Mouse (Mus musculus): Measurements from ENCODE around the gene Map4k4. TPM values are rescaled to one million over a fixed set of nuclear protein-coding genes. Genes with fewer than 3 reads are reported as not detected.

Gene Map4k4
- polyA plus RNA-seq, 1 experiment from 2014 or later, result 14.4 TPM

- DNase-seq (ENCODE audit: low spot score), result no peak
- no peaks in the 10 kb centered on the region for H3K9me3 ChIP-seq (replicated peaks; ENCODE audit: low read length)
- WGBS, result 66% methylated on average over 7 of the region's 7 CpGs
- no peak overlapping the region for H3K27ac ChIP-seq
- H3K4me2 ChIP-seq (ENCODE audit: low read length), result no peak overlapping the region
- no peak for ATAC-seq (replicated peaks; ENCODE audit: low FRiP score, low read depth)
- H3K36me3 ChIP-seq (ENCODE audit: insufficient read depth, low read length), result no peaks in the 10 kb centered on the region
- no peak overlapping the region for H3K4me3 ChIP-seq (replicated peaks; ENCODE audit: low read depth, low read length)
- no peak overlapping the region for H3K9ac ChIP-seq (ENCODE audit: low read depth, low read length)
- TF ChIP-seq CTCF (IDR thresholded peaks at IDR 0.05; ENCODE audit: low read depth), result no peak
- no peaks in the 10 kb centered on the region for H3K27me3 ChIP-seq (ENCODE audit: insufficient read depth, low read length)
- peaks cover 41% of the 10 kb centered on the region for H3K4me1 ChIP-seq (replicated peaks; ENCODE audit: insufficient read depth, low read length)
Observed at GRCm38 (mm10) chr1:39931055-39931454, 30.3 kb downstream of the Map4k4 start.

GRCm38 (mm10) chr1:39932216-39932739 lies 31.6 kb downstream of the Map4k4 start:
- DNase-seq (ENCODE audit: low spot score), result no peak
- Histone ChIP-seq H3K27me3 (ENCODE audit: insufficient read depth, low read length) (no peaks in the 10 kb centered on the region), H3K9me3 (replicated peaks; ENCODE audit: low read length) (no peaks in the 10 kb centered on the region), H3K4me2 (ENCODE audit: low read length) (no peak overlapping the region), H3K27ac (no peak overlapping the region), H3K9ac (ENCODE audit: low read depth, low read length) (no peak overlapping the region), H3K4me3 (replicated peaks; ENCODE audit: low read depth, low read length) (no peak overlapping the region), H3K4me1 (replicated peaks; ENCODE audit: insufficient read depth, low read length) (peaks cover 41% of the 10 kb centered on the region), H3K36me3 (ENCODE audit: insufficient read depth, low read length) (no peaks in the 10 kb centered on the region)
- TF ChIP-seq CTCF (IDR thresholded peaks at IDR 0.05; ENCODE audit: low read depth), result no peak
- ATAC-seq (replicated peaks; ENCODE audit: low FRiP score, low read depth), result no peak
- WGBS, result 52% methylated on average over 9 of the region's 9 CpGs

GRCm38 (mm10) chr1:39932922-39933321 lies 32.2 kb downstream of the Map4k4 start:
- Histone ChIP-seq H3K4me3 (replicated peaks; ENCODE audit: low read depth, low read length) (no peak overlapping the region), H3K27me3 (ENCODE audit: insufficient read depth, low read length) (no peaks in the 10 kb centered on the region), H3K27ac (no peak overlapping the region), H3K36me3 (ENCODE audit: insufficient read depth, low read length) (no peaks in the 10 kb centered on the region), H3K9me3 (replicated peaks; ENCODE audit: low read length) (no peaks in the 10 kb centered on the region), H3K9ac (ENCODE audit: low read depth, low read length) (no peak overlapping the region), H3K4me2 (ENCODE audit: low read length) (no peak overlapping the region), H3K4me1 (replicated peaks; ENCODE audit: insufficient read depth, low read length) (peaks cover 41% of the 10 kb centered on the region)
- 52% methylated on average over 10 of the region's 10 CpGs for WGBS
- peak; percentile 33 for DNase-seq (ENCODE audit: low spot score)
- TF ChIP-seq CTCF (IDR thresholded peaks at IDR 0.05; ENCODE audit: low read depth), result no peak
- ATAC-seq (replicated peaks; ENCODE audit: low FRiP score, low read depth), result no peak

- DNase-seq (ENCODE audit: low spot score) (peak; percentile 35), ATAC-seq (replicated peaks; ENCODE audit: low FRiP score, low read depth) (no peak)
- Histone ChIP-seq H3K4me1 (replicated peaks; ENCODE audit: insufficient read depth, low read length) (peaks cover 28% of the 10 kb centered on the region), H3K36me3 (ENCODE audit: insufficient read depth, low read length) (no peaks in the 10 kb centered on the region), H3K27me3 (ENCODE audit: insufficient read depth, low read length) (no peaks in the 10 kb centered on the region), H3K4me3 (replicated peaks; ENCODE audit: low read depth, low read length) (no peak overlapping the region), H3K9me3 (replicated peaks; ENCODE audit: low read length) (no peaks in the 10 kb centered on the region), H3K4me2 (ENCODE audit: low read length) (no peak overlapping the region), H3K9ac (ENCODE audit: low read depth, low read length) (no peak overlapping the region), H3K27ac (no peak overlapping the region)
- WGBS, result 34% methylated on average over 8 of the region's 8 CpGs
- no peak for TF ChIP-seq CTCF (IDR thresholded peaks at IDR 0.05; ENCODE audit: low read depth)
Observed at GRCm38 (mm10) chr1:39934954-39935353, 34.2 kb downstream of the Map4k4 start.

- no peak for TF ChIP-seq CTCF (IDR thresholded peaks at IDR 0.05; ENCODE audit: low read depth)
- Histone ChIP-seq H3K4me3 (replicated peaks; ENCODE audit: low read depth, low read length) (peak overlapping the region; percentile 37; the same call in 1 of the 2 replicates), H3K4me2 (ENCODE audit: low read length) (peak overlapping the region; percentile 59), H3K9me3 (replicated peaks; ENCODE audit: low read length) (no peaks in the 10 kb centered on the region), H3K9ac (ENCODE audit: low read depth, low read length) (0 out of 2 replicates have a peak overlapping the region, but pooled peaks have one; percentile 23), H3K4me1 (replicated peaks; ENCODE audit: insufficient read depth, low read length) (peaks cover 23% of the 10 kb centered on the region), H3K27me3 (ENCODE audit: insufficient read depth, low read length) (no peaks in the 10 kb centered on the region), H3K36me3 (ENCODE audit: insufficient read depth, low read length) (no peaks in the 10 kb centered on the region), H3K27ac (no peak overlapping the region)
- ATAC-seq (replicated peaks; ENCODE audit: low FRiP score, low read depth) (no peak), DNase-seq (ENCODE audit: low spot score) (no peak)
- WGBS, result 4% methylated on average over 7 of the region's 10 CpGs
Observed at GRCm38 (mm10) chr1:39935616-39936015, 34.9 kb downstream of the Map4k4 start.

GRCm38 (mm10) chr1:39936332-39936802 lies 35.7 kb downstream of the Map4k4 start:
- WGBS, result under 1% methylated on average over 13 of the region's 13 CpGs
- H3K36me3 ChIP-seq (ENCODE audit: insufficient read depth, low read length), result no peaks in the 10 kb centered on the region
- no peaks in the 10 kb centered on the region for H3K27me3 ChIP-seq (ENCODE audit: insufficient read depth, low read length)
- H3K9me3 ChIP-seq (replicated peaks; ENCODE audit: low read length), result no peaks in the 10 kb centered on the region
- peaks cover 29% of the 10 kb centered on the region for H3K4me1 ChIP-seq (replicated peaks; ENCODE audit: insufficient read depth, low read length)
- H3K9ac ChIP-seq (ENCODE audit: low read depth, low read length), result 0 out of 2 replicates have a peak overlapping the region, but pooled peaks have one; percentile 1
- peak; percentile 93 for DNase-seq (ENCODE audit: low spot score)
- ATAC-seq (replicated peaks; ENCODE audit: low FRiP score, low read depth), result peak; percentile 87
- H3K4me2 ChIP-seq (ENCODE audit: low read length), result peak overlapping the region; percentile 59
- TF ChIP-seq CTCF (IDR thresholded peaks at IDR 0.05; ENCODE audit: low read depth), result peak; percentile 95
- H3K27ac ChIP-seq, result peak overlapping the region; percentile 64
- H3K4me3 ChIP-seq (replicated peaks; ENCODE audit: low read depth, low read length), result peak overlapping the region; percentile 37
